Mouse (Mus musculus): ENCODE measurements around the gene Nr2c2ap.

The Nr2c2ap gene

GRCm38 (mm10) chr8:70120667-70121066 lies 10.5 kb upstream of the Nr2c2ap start, which contains the start of gene Ncan:
TSS of gene Ncan (minus strand) at chr8:70120873.
- peak; percentile 53 for DNase-seq

- no peak for DNase-seq
These were observed 8.3 kb upstream of the Nr2c2ap start for GRCm38 (mm10) chr8:70122863-70123262.

- DNase-seq, result no peak
These were observed 6.1 kb upstream of the Nr2c2ap start for GRCm38 (mm10) chr8:70124992-70125391.

- DNase-seq, result peak; percentile 66
These were observed 2.7 kb upstream of the Nr2c2ap start for GRCm38 (mm10) chr8:70128435-70128834.

GRCm38 (mm10) chr8:70129309-70129952 lies 1.7 kb upstream of the Nr2c2ap start:
- peak; percentile 70 for DNase-seq

- DNase-seq, result no peak
These were observed 1.1 kb upstream of the Nr2c2ap start for GRCm38 (mm10) chr8:70130066-70130465.

GRCm38 (mm10) chr8:70134086-70134485 lies 3.0 kb downstream of the Nr2c2ap start:
- DNase-seq, result no peak

- DNase-seq, result no peak
These were observed 3.8 kb downstream of the Nr2c2ap start for GRCm38 (mm10) chr8:70134931-70135330.

GRCm38 (mm10) chr8:70136591-70136990 lies 5.5 kb downstream of the Nr2c2ap start:
- DNase-seq, result no peak

GRCm38 (mm10) chr8:70137890-70138289 lies 6.8 kb downstream of the Nr2c2ap start:
- no peak for DNase-seq

- peak; percentile 100 for DNase-seq
These were observed 8.1 kb downstream of the Nr2c2ap start, which contains the start of the genes Rfxank, Borcs8 and Mef2b for GRCm38 (mm10) chr8:70139026-70139857. TSS of gene Rfxank (minus strand) at chr8:70139154. TSS of gene Borcs8 (plus strand) at chr8:70139499. TSS of gene Mef2b (plus strand) at chr8:70139711.

GRCm38 (mm10) chr8:70139981-70140380 lies 8.8 kb downstream of the Nr2c2ap start:
- no peak for DNase-seq

GRCm38 (mm10) chr8:70147678-70148607 lies 16.8 kb downstream of the Nr2c2ap start:
- DNase-seq, result no peak

- no peak for DNase-seq
These were observed 19.0 kb downstream of the Nr2c2ap start for GRCm38 (mm10) chr8:70150158-70150557.

GRCm38 (mm10) chr8:70152537-70153257 lies 21.6 kb downstream of the Nr2c2ap start:
- DNase-seq, result peak; percentile 91

GRCm38 (mm10) chr8:70157240-70157800 lies 26.2 kb downstream of the Nr2c2ap start:
- no peak for DNase-seq

GRCm38 (mm10) chr8:70158069-70158853 lies 27.1 kb downstream of the Nr2c2ap start:
- peak; percentile 83 for DNase-seq

GRCm38 (mm10) chr8:70159211-70159610 lies 28.1 kb downstream of the Nr2c2ap start:
- DNase-seq, result no peak

GRCm38 (mm10) chr8:70160015-70160414 lies 28.9 kb downstream of the Nr2c2ap start:
- DNase-seq, result no peak

- DNase-seq, result no peak
These were observed 32.2 kb downstream of the Nr2c2ap start for GRCm38 (mm10) chr8:70163316-70163715.
